Mouse (Mus musculus) liver, adult 2 months (tissue): ENCODE measurements at regions not wholly inside any gene's neighbourhood (a gene's known extent, or its start where the extent isn't known, plus 50 kb on each side); places are given as distances from the start of the nearest gene placed in this dataset.

Experiments used
- CTCF ChIP-seq: fragments of 200-500 bp; IDR thresholded peaks from 2 replicates; pipeline ENCODE4 v1.5.1; 2011; ENCODE audit warnings: low read depth, low read length, control low read depth
- POLR2A ChIP-seq: fragments of 200-500 bp; IDR thresholded peaks from 2 replicates; pipeline ENCODE4 v1.6.1; 2011; ENCODE audit warnings: low read length, control low read depth; ENCODE audit not compliant: insufficient read depth; ENCODE audit errors: extremely low read depth

GRCm38 (mm10) chr3:53965142-53965541, 101.5 kb upstream of the Ufm1 start:
- TF ChIP-seq CTCF (no peak), POLR2A (no peak)
